Mouse (Mus musculus) small intestine, adult 2 months (tissue): ENCODE data around the gene Dnase1l2.

Experiments used
- CTCF ChIP-seq: fragments of 200-500 bp; IDR thresholded peaks from 2 replicates; pipeline ENCODE4 v1.5.1; 2012; ENCODE audit warnings: low read depth, mild to moderate bottlenecking, control low read depth, inconsistent platforms, low read length, moderate library complexity, mixed read lengths; ENCODE audit not compliant: insufficient replicate concordance, insufficient read length; ENCODE audit errors: extremely low read depth
- POLR2A ChIP-seq: fragments of 200-500 bp; IDR thresholded peaks from 2 replicates; pipeline ENCODE4 v1.6.1; 2012; ENCODE audit warnings: low read depth, mild to moderate bottlenecking, control low read depth, inconsistent platforms, low read length, moderate library complexity

DNA sequence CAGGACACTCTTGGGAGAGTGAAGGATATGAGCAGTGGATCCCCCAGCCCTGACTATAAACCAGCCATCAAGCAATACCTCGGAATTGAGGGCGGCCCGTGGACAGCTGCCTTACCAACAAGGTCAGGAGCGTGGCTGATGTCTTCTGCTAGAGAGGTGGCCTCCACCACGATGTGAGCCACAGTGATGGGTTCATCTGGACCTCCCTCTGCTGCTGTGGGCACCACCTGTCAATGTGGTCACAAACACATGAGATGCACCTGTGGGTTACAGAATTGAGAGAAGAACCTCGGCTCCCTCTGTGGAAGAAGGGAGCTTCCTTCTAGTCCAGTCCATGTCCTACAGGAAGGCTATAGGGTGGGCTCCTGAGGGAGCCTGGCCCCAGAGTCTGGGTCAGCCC is 6.6 kb upstream of the Dnase1l2 start:
- no peak for TF ChIP-seq POLR2A
- TF ChIP-seq CTCF = no peak
